Mouse (Mus musculus): Measurements from ENCODE around the gene Plppr3.

Gene Plppr3

GRCm38 (mm10) chr10:79819606-79820005 is 54.8 kb downstream of the Plppr3 start:
- DNase-seq (ENCODE audit: low read depth, low spot score) = no peak

- no peak for DNase-seq (ENCODE audit: low read depth, low spot score)
Measured at GRCm38 (mm10) chr10:79818225-79818624, 56.2 kb downstream of the Plppr3 start.

DNA sequence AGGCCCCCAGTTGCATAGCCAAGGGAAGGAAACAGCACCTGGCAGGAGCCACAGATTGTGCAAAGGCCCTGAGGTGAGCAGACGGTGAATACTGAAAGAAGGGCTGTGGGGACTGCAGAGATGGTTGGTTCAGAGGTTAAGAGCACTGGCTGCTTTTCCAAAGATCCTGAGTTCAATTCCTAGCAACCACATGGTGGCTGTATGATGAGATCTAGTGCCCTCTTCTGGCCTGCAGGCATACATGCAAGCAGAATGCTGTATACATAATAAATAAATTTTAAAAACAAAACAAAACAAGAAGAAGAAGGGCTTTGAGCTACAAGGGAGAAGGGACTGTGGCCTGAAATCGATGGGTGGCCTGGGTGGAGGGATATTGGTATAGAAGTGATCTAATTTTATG is 57.3 kb downstream of the Plppr3 start:
- no peak for DNase-seq (ENCODE audit: low read depth, low spot score)

GRCm38 (mm10) chr10:79815671-79816494 is 58.6 kb downstream of the Plppr3 start:
- no peak for DNase-seq (ENCODE audit: low read depth, low spot score)

DNA sequence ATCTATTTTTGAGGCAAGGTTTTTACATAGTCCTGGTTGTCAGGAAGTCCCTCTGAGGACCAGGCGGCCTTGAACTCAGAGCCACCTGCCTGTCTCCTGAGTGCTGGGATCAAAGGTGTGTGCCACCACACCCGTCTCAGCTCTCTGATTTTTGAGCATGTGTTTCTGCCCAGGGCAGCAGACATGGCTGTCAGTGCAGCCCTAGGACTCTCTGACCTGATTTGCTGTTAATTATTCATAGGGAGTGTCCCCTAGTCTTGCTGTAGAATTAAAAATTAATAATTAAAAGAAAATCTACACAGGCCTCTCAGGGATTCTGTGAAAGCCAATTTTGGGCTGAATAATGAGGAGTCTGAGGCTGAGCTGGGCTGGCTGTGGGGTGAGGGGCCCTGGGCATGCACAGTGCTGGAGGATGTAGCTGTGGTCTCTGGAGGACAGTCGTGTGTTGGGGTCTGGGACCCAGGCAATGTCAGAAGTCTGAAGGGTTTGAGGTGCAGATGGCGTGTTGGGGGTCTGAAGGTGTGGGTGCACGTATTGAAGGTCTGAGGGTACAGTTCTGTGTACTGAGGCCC is 60.1 kb downstream of the Plppr3 start:
- DNase-seq (ENCODE audit: low read depth, low spot score) = no peak

- peak; percentile 73 for DNase-seq (ENCODE audit: low read depth, low spot score)
Measured at GRCm38 (mm10) chr10:79811736-79812637, 62.4 kb downstream of the Plppr3 start.

All from ZHBTc4 (cell line).